Mouse (Mus musculus) heart, adult 2 months (tissue): ENCODE results near the gene Spag16. TPM values are rescaled to one million over a fixed set of nuclear protein-coding genes. Genes with fewer than 3 reads are reported as not detected.

ENCODE experiments used
- DNase-seq, 2 experiments: peaks; one replicate each; pipeline ENCODE4 v3.0.0; 2021
- H3K27ac ChIP-seq: fragments of 200-600 bp; 2 replicates; pipeline ENCODE4 v1.8.1; 2022
- H3K27me3 ChIP-seq: fragments of 200-500 bp; 2 replicates; pipeline ENCODE4 v1.6.1; 2012; ENCODE audit warnings: mild to moderate bottlenecking, low read length, inconsistent platforms, mixed read lengths; ENCODE audit not compliant: control insufficient read depth, insufficient read depth
- H3K36me3 ChIP-seq: fragments of 200-500 bp; 2 replicates; pipeline ENCODE4 v1.6.1; 2012; ENCODE audit warnings: low read length, inconsistent platforms; ENCODE audit not compliant: control insufficient read depth, insufficient read depth
- H3K4me1 ChIP-seq: fragments of 200-500 bp; 2 replicates; pipeline ENCODE4 v1.6.1; 2011; ENCODE audit warnings: low read length; ENCODE audit not compliant: control insufficient read depth, insufficient read depth
- H3K4me3 ChIP-seq: fragments of 200-600 bp; 2 replicates; pipeline ENCODE4 v1.8.1; 2022
- H3K79me2 ChIP-seq: fragments of 200-500 bp; replicated peaks from 2 replicates; pipeline ENCODE4 v1.6.1; 2012; ENCODE audit warnings: mild to moderate bottlenecking, inconsistent platforms, low read length, moderate library complexity, mixed read lengths; ENCODE audit not compliant: control insufficient read depth, insufficient read depth
- H3K9ac ChIP-seq: fragments of 200-500 bp; 2 replicates; pipeline ENCODE4 v1.6.1; 2012; ENCODE audit warnings: low read depth, mild to moderate bottlenecking, control low read depth, inconsistent platforms, low read length, mixed read lengths
- CTCF ChIP-seq: fragments of 200-600 bp; IDR thresholded peaks from 2 replicates; pipeline ENCODE4 v1.8.1; 2022; ENCODE audit warnings: antibody characterized with exemption, mild to moderate bottlenecking, moderate library complexity
- EP300 ChIP-seq: fragments of 200-500 bp; IDR thresholded peaks from 2 replicates; pipeline ENCODE4 v1.6.1; 2011; ENCODE audit warnings: low read depth, low read length, control low read depth; ENCODE audit not compliant: insufficient read depth
- POLR2A ChIP-seq: fragments of 200-500 bp; IDR thresholded peaks from 2 replicates; pipeline ENCODE4 v1.6.1; 2011; ENCODE audit warnings: mild to moderate bottlenecking, low read depth, low read length, control low read depth; ENCODE audit not compliant: insufficient read depth
- WGBS: fragments of 180-500 bp; shearing (Covaris S2); methylation state at CpG from one replicate; pipeline ENCODE4 v1.1.7; 2018; 5-methylcytosine and 5-hydroxymethylcytosine counted together
- intact Hi-C: fragments of 180-260 bp; cut with DNase I; formaldehyde crosslinking; loops from one replicate; pipeline ENCODE4 v1.15.1; 2025
- polyA plus RNA-seq: library from polyadenylated mRNA; depleted of rRNA; stranded (reverse); fragments of >200 nt; gene quantifications from 2 replicates; pipeline ENCODE4 v1.2.3, GENCODE M21; 2012
- total RNA-seq, 2 experiments: library from RNA; stranded (reverse); gene quantifications; 2 replicates each; pipeline ENCODE4 v1.2.3; 2021

The Spag16 gene
- total and polyA plus RNA-seq, 3 experiments: 0.47 TPM; not detected in 2

DNA sequence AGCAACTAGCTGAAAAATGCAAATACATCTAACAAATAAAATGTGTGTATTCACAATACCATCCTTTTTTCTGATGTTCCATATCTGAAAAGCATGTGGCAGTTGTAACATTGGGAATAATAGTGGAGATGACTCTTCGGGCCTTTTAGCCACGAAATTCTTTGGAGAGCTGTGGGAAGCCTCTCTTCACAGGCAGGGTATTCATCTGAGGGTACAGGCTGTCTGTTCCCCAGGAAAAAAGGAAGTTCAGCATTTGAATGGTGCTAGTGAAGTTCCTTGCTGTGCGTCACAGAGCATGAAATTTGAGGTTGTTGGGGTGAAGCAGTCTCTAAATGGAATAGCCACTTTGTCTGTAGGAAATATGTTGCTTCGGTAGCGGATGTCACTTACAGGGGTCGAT, 246.7 kb downstream of the Spag16 start:
- Histone ChIP-seq H3K27ac (no peak overlapping the region), H3K9ac (no peak overlapping the region), H3K79me2 (no peaks in the 10 kb centered on the region), H3K36me3 (no peaks in the 10 kb centered on the region), H3K27me3 (no peaks in the 10 kb centered on the region), H3K4me1 (no peaks in the 10 kb centered on the region), H3K4me3 (no peak overlapping the region)
- intact Hi-C loops: no loop called here
- TF ChIP-seq CTCF (no peak), EP300 (no peak), POLR2A (no peak)
- 61% methylated on average over 6 of the region's 6 CpGs for WGBS
- DNase-seq: no peak

DNA sequence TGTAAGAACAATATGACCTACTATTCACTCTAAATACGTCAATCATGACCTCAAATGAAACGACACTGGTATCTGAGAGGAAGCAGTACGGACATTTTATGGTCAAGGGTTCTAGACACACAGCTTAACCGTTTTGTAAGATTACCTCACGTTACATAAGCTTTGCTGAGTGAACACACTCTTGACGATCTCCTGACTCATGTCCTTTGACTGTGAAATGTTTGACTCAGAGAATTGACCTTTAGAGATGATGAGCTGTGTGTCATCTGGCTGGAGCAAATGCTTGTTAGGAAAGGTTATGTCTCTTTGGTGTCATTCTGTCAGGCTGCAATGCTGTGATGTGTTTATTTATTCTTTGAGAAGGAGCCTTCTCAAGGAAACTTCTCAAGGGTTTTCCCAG, 252.0 kb downstream of the Spag16 start:
- Histone ChIP-seq H3K4me1 (no peaks in the 10 kb centered on the region), H3K79me2 (no peaks in the 10 kb centered on the region), H3K36me3 (no peaks in the 10 kb centered on the region), H3K9ac (no peak overlapping the region), H3K4me3 (no peak overlapping the region), H3K27ac (no peak overlapping the region), H3K27me3 (no peaks in the 10 kb centered on the region)
- intact Hi-C loops: no loop called here
- 65% methylated on average over 6 of the region's 6 CpGs for WGBS
- TF ChIP-seq EP300 (no peak), POLR2A (no peak), CTCF (no peak)
- DNase-seq: no peak

DNA sequence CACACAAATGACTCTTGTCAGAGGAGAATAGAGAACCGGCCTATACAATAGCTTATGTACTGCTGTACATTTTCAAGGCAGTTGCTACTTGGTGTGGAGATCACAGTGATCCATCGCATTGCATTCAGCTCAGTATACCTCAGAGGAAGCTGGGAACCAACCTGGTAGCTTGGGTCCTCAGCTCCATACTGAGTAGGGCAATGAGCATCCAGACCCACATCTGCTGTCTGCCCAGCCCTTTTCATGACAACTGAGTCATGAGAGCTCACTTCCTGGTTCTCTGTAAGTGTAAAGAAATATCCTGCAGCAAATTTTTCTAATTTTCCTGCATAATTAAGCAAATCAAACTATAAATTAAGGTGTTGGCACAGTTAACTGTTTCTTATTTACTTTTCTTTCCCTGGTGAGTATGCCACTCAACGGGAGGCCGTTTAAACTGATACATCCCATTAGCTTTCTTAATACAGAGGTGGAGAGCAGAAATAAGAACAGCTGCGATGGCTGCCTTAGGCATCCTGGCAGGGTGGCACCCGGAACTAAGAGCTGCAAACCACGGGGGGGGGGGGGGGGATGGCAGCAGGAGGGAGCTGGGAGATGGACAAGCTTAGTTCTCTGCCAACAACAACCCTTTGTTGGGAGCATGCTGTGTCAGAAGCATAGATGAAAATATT, 255.6 kb downstream of the Spag16 start:
- no peak overlapping the region for H3K27ac ChIP-seq
- H3K27me3 ChIP-seq: no peaks in the 10 kb centered on the region
- 62% methylated on average over 7 of the region's 7 CpGs for WGBS
- TF ChIP-seq CTCF (no peak), EP300 (no peak), POLR2A (no peak)
- intact Hi-C loops: no loop called here
- no peak for DNase-seq
- no peaks in the 10 kb centered on the region for H3K36me3 ChIP-seq
- H3K4me1 ChIP-seq: no peaks in the 10 kb centered on the region
- no peaks in the 10 kb centered on the region for H3K79me2 ChIP-seq
- H3K4me3 ChIP-seq: no peak overlapping the region
- no peak overlapping the region for H3K9ac ChIP-seq

DNA sequence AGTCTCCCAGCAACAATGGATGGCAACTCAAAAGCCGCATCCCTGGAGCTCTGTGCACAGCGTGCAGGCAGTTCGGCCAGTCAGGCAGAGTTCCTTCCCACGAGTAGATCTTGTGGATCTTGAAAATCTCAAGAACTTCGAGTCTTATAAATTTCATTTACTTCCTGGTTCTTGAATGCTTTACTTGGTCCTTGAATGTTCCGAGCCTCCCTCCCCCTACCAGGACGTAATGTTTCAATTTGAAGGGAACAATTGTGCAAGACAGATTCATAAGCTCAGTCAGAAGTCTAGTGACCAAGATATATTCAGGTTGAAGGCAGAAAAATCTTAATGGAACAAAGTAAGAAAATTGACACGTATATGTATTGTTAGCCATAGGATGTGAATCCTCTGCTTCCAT, 277.9 kb downstream of the Spag16 start:
- intact Hi-C loops: no loop called here
- no peak for DNase-seq

DNA sequence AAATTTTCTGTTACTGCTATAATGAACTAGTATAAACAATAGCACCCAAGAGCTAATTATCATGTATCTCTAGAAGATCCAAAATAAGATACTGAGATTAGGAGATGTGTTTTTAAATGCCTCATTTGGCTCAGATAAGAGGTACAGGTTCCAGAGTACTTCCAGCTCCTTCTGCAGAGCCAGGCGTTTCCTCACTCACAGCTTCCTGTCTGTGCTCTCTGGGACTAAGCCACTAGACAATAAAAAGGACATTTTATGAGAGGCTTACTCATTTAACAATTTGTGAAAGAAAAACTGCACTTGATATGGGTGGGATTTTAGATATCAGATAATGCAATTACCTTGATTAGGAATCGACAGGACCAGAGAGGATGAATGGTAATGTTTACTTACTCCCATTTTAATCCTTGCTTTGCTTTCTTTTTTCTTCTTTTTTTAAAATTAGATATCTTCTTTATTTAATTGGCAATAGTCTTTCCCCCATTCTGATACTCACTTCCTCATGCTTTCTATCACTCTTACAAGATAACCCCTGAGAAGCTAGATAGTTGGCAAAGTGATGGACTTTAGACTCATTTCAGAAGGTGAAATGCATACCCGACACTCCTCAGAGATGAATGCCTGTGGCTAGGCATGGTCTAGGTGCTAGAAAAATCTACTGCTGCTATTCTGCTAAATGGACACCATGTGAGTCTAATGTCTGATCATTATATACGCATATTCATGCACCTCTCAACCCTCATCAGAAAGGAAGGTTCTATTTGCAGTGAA, 289.6 kb downstream of the Spag16 start:
- no peak for TF ChIP-seq CTCF
- TF ChIP-seq EP300: no peak
- TF ChIP-seq POLR2A: no peak

More for the DNA sequence above, 277.9 kb downstream of the Spag16 start:
- 83% methylated on average over 8 of the region's 8 CpGs for WGBS
- Histone ChIP-seq H3K27ac (no peak overlapping the region), H3K4me3 (no peak overlapping the region), H3K36me3 (no peaks in the 10 kb centered on the region), H3K9ac (no peak overlapping the region), H3K79me2 (no peaks in the 10 kb centered on the region), H3K4me1 (no peaks in the 10 kb centered on the region), H3K27me3 (no peaks in the 10 kb centered on the region)
- TF ChIP-seq EP300 (no peak), POLR2A (no peak), CTCF (no peak)

DNA sequence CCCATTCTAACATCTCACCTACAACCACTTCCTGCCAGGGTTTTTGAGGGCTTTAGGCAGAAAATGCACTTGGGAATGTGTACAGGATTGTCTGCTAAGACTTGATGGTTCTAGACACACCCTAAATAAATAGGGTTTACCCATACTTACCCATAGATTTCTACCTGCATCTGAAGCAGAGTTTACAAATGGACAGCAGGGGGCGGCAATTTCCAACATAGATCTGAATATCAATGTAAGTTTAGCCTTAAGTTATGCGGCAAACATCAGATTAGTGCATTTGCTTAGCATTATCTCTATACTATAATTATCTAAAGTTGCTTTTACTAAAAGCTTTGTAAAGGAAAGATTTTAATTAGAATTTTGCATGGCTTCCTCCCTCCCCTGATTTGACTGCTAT, 301.3 kb downstream of the Spag16 start:
- H3K9ac ChIP-seq: no peak overlapping the region
- H3K36me3 ChIP-seq: no peaks in the 10 kb centered on the region
- no peak overlapping the region for H3K27ac ChIP-seq
- peak; percentile 62 for TF ChIP-seq CTCF
- TF ChIP-seq EP300: no peak
- no peaks in the 10 kb centered on the region for H3K27me3 ChIP-seq
- no peak overlapping the region for H3K4me3 ChIP-seq
- no peak for DNase-seq
- intact Hi-C loops: no loop called here
- no peaks in the 10 kb centered on the region for H3K79me2 ChIP-seq
- WGBS: 32% methylated on average over 2 of the region's 2 CpGs
- H3K4me1 ChIP-seq: no peaks in the 10 kb centered on the region

More for the DNA sequence above, 289.6 kb downstream of the Spag16 start:
- Histone ChIP-seq H3K79me2 (no peaks in the 10 kb centered on the region), H3K4me1 (no peaks in the 10 kb centered on the region), H3K4me3 (no peak overlapping the region), H3K36me3 (no peaks in the 10 kb centered on the region), H3K9ac (no peak overlapping the region), H3K27me3 (no peaks in the 10 kb centered on the region), H3K27ac (no peak overlapping the region)
- intact Hi-C loops: no loop called here
- no peak for DNase-seq
- 57% methylated on average over 4 of the region's 4 CpGs for WGBS
